Mouse (Mus musculus): Measurements from ENCODE around the gene Tmem50a.

- TF ChIP-seq POLR2A (IDR thresholded peaks at IDR 0.05; ENCODE audit: insufficient read length, low read depth) (no peak), TCF12 (IDR thresholded peaks at IDR 0.05; ENCODE audit: insufficient read depth, poor library complexity, severe bottlenecking) (no peak), MYOD1 (IDR thresholded peaks at IDR 0.05; ENCODE audit: control insufficient read depth in 1 of 3, insufficient read length in 2 of 3, low read depth in 2 of 3) (no peak)
These were observed 40.4 kb upstream of the Tmem50a start for GRCm38 (mm10) chr4:134955196-134955595.

Data from myocyte (in vitro differentiated cells).